ENCODE assay signal across 13 mouse cellular contexts in the genomic region with DNA sequence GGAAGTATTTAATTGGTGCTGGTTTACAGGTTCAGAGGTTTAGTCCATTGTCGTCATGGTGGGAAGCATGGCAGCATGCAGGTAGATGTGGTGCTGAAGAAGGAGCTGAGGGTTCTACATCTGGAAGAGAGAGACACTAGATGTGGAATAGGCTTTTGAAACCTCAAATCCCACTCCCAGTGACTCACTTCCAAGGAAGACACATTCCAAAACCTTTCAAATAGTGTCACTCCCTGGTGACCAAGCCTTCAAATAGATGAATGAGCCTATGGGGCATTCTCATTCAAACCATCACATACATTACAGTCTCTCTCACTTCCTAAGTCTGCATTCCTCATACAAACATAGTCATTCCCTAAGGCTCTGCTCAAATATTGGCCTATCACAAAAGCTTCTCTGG.
A peak's percentile ranks its signal among the peaks of the same experiment; 100 is the strongest.
DNase-seq lines count a peak whose midpoint lies in the region.
"Had no signal": no experiment of that assay in that cellular context is flagged by ENCODE, and none has a peak within 500 bp of the region (broad histone marks: within the 10 kb centered on the region; RNA-seq: fewer than 3 reads in every experiment).

No protein-coding gene starts in this region.

- DNase-seq in 3T3-L1 (ENCODE audit: low read depth, low spot score) (peak; percentile 49), ES-CJ7 (ENCODE audit: low read depth, low spot score) (peak; percentile 17), ZHBTc4 (ENCODE audit: low read depth, low spot score) (peak; percentile 54)
- DNase-seq in thymus, postnatal 0 days (ENCODE audit: low spot score) = no peak
- no peak for DNase-seq in B cell, adult 2 months
- DNase-seq: adrenal gland, adult 8-10 months; adrenal gland, postnatal 14 days; adrenal gland, postnatal 36 days; cerebellum, adult 2 months; cerebellum, adult 9-10 months; cerebellum, postnatal 10 days; cerebellum, postnatal 25 days; forebrain, postnatal 0 days had no signal

Comparison
In these comparisons a context has a peak if more than half of its experiments do, and no peak if none do; other contexts are left out.
1. DNase-seq: peak in 3T3-L1 (single experiment), ES-CJ7 (single experiment) and ZHBTc4 (single experiment); none in thymus, postnatal 0 days (single experiment) and B cell, adult 2 months (0 of 2).